Mouse (Mus musculus) frontal cortex, adult (tissue): Measurements from ENCODE around the gene Fnip2.
A peak's percentile ranks its signal among the peaks of the same experiment; 100 is the strongest.
"Not testable (repeated sequence)": the region's sequence is repeated elsewhere in the genome, so short reads cannot be mapped to it uniquely, and the experiment has no call there.

Experiments used
- ATAC-seq: cut with Nextera tagmentation; 2 replicates; pipeline ENCODE4 v1.9.2; 2017; ENCODE audit warnings: mild to moderate bottlenecking, moderate library complexity, mixed read lengths; ENCODE audit not compliant: low TSS enrichment

The Fnip2 gene

DNA sequence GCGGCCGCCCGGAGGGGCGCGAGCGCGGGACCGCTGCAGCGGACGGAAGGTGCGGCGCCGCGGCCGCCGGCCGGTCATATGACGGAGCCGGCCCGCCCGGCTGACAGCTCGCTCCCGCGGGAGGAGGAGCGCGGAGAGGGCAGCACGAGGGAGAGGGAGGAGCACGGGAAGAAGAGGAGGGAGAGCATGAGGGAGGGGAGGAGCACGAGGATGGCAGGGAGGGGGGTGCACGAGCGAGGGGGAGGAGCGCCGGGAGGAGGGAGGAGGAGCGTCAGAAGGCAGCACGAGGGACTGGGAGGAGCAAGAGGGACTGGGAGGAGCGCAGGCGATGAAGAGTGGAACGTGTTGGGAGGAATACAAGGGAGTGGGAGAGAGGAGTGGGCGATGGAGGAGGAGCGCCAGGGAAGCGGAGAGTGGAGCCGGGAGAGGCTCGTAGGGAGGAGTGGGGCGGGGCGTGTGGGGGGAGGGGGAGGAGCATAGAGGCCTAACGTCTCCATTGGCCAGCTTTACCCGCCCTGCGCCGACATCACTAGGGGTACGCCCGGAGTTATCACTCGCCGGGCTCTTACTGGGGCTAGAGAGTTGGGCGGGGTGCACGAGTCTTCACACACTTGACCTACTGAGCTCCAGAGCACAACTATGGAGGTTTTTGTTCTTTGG, at the start of gene Fnip2:
Gene Fnip2 (minus strand): TSS at position 94 of the 660 bp plus-strand sequence.
- ATAC-seq = peak; percentile 90

DNA sequence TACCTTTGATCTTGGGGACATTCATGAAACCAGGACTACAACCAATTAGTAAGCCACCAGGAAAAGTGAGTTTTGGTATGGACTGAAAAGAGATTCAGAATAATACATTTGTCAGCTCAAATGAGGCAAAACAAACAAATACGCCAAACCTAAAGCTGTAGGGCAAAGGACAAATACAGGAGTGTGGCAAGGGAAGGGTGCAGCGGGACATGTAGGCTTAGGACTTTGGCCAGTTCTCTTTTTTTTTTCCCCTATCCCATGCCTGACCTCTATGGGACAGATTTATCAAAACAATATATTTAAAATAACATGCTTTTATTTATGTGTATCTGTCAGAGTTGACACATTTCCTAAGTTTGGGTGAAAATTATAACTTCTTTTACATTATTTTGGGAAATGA, 42.3 kb upstream of the Fnip2 start:
- ATAC-seq = no peak

GRCm38 (mm10) chr3:79595468-79595867, 27.9 kb upstream of the Fnip2 start:
- ATAC-seq = no peak

- no peak for ATAC-seq
These were observed 24.3 kb upstream of the Fnip2 start for GRCm38 (mm10) chr3:79591793-79592471.

GRCm38 (mm10) chr3:79590863-79591792, 23.5 kb upstream of the Fnip2 start, which contains the start of gene Ppid:
Gene Ppid, plus strand, starts transcription at chr3:79591342.
- peak; percentile 96 for ATAC-seq

GRCm38 (mm10) chr3:79589671-79590070, 22.1 kb upstream of the Fnip2 start:
- no peak for ATAC-seq

DNA sequence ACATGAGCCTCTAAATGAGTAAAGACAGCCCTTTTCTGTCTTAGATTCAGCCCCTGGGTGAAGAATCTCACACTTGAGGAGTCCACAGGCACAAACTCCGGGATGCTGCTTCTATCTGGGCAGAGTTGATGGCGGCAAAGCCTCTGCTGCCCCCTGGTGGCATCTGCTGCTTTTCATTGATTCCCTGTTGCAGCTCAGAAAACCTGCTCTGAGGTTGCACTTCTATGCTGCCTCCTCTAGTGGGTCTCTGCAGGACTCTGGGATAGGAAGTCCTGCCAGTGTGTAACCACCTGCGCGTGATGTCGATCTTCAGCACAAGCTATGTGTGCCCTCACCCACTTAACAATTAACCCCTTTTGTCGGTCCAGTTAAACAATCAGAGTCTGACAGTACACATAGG, 19.2 kb upstream of the Fnip2 start:
- peak; percentile 92 for ATAC-seq

DNA sequence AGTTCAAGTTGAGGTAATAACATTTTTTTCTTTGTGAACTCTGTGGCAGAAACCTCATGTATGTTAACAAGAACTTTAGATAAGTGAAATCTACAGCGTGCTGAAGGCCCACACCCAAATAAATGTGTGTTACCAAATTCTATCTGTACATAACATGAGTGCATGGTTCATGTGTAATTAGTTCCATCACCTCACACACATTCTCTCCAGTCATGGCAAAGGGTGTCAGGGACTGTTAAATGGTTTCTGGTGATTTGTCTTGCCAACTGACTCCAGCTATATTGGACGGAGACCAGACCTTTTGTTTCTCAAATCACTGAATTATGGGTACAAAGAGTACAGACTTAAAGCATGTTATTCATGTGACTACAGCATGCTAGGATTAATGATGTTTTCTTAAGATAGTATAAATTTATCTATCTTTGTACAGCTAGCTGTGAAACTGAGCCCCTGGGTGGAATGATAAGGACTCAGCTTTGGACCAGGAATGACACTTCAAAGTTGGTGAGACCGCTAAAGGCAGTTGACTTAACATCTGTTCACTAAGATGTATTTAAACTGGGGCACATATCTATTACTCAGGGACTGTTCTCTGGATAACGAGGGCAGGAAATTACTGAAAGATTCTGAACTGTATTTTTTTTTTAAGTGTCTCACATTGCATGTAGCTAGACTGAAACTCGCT, 12.4 kb upstream of the Fnip2 start:
- no peak for ATAC-seq

DNA sequence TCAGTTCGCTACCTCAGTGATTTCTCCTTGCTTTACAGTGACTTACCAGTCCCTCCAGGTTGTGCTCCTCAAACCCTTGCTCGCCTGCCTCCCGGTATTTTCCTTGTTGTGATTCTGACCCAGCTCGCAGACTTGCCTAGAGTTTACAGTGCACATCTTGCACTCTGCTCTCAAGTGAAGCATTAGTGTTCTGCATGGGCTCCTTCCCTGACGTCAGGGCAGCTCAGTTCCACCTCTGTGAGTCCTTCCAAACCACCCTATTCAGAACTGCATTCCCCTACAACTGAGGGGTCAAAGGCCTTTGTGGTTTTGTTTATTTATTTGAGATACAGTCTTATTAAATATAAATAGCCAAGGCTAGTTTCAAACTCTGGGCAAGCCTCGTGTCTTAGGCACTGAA, 10.6 kb upstream of the Fnip2 start:
- no peak for ATAC-seq

DNA sequence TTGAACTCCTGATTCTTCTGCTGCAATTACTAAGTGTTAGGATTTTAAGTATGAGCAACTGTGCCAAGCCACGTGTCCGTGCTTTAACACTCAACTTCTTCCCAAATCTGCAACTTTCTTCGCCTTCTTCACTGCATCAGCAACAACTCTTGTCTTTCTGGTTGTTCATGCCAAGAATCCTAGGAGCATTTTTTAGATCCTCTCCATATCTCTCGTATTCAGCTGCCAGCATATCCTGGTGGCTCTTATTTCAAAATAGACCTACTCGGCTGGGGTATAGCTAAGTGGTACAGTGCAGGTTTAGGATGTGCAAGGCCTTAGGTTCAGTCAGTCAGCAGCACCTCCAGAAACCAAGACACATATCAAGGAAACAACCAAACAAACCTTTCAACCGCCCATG, 10.0 kb upstream of the Fnip2 start:
- ATAC-seq = peak; percentile 93

DNA sequence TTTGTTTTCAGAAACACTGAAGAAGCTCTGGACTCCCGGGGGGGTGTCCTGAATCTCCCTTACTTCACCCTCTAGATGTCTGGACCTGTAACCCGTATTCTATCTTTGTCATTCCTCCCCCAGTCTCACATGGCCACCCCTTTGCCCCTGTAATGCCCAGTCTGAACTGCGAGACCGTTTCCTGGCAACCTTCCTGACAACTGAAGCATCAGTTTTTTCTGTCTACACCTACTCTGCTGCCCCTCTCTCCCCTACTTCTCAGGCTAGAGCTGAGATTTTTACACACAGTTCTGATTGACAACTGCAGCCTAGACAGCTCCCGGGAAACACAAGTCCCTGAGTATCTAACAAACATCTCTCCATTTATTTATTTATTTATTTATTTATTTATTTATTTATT, 9.3 kb upstream of the Fnip2 start:
- no peak for ATAC-seq

- ATAC-seq = no peak
These were observed 8.8 kb upstream of the Fnip2 start for GRCm38 (mm10) chr3:79576468-79576816.

DNA sequence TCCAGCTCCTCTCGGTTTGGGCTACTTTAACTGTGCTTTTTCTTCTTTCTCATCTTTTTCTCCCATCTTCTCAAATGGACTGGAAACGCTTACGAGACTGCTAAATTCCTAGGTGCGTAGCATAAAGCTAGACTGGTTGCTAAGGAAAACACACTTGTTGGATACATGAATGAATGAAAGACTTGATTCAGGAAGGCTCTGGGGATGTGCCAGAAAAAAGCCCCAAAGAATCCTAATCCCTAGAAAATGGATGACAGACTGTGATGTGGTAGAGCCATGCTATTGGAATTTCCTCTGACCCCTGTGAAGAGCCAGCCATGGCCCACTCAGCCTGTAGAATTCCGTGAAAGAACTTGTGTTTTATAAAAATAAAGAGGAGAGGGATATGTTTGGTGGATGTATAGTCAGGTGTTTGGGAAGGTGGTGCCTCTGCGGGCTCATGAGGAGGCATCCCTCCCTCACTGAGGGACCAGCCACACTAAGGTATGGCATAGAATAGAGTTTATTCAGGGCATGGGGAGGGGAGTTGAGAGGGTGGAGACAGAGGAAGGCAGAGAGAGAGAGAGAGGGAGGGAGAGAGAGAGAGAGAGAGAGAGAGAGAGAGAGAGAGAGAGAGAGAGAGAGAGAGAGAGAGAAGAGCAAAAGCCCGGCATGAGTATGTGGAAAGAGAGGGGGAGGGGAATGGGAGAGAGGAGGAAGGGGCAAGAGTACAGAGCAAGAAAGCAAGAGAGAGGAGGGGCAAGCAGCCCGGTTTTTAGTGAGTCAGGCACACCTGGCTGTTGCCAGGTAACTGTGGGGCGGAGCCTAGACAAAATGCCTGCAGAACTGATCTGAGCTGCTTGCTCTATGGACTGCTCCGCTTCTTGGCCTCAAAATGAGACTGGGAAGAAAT, 8.2 kb upstream of the Fnip2 start:
- no peak for ATAC-seq

- ATAC-seq = no peak
These were observed 6.7 kb upstream of the Fnip2 start for GRCm38 (mm10) chr3:79574336-79574735.

GRCm38 (mm10) chr3:79573376-79573775, 5.8 kb upstream of the Fnip2 start:
- ATAC-seq = not testable (repeated sequence)

GRCm38 (mm10) chr3:79572399-79572798, 4.8 kb upstream of the Fnip2 start:
- no peak for ATAC-seq

GRCm38 (mm10) chr3:79569351-79569681, 1.7 kb upstream of the Fnip2 start:
- no peak for ATAC-seq

- no peak for ATAC-seq
These were observed 1.2 kb upstream of the Fnip2 start for GRCm38 (mm10) chr3:79568629-79569350.

DNA sequence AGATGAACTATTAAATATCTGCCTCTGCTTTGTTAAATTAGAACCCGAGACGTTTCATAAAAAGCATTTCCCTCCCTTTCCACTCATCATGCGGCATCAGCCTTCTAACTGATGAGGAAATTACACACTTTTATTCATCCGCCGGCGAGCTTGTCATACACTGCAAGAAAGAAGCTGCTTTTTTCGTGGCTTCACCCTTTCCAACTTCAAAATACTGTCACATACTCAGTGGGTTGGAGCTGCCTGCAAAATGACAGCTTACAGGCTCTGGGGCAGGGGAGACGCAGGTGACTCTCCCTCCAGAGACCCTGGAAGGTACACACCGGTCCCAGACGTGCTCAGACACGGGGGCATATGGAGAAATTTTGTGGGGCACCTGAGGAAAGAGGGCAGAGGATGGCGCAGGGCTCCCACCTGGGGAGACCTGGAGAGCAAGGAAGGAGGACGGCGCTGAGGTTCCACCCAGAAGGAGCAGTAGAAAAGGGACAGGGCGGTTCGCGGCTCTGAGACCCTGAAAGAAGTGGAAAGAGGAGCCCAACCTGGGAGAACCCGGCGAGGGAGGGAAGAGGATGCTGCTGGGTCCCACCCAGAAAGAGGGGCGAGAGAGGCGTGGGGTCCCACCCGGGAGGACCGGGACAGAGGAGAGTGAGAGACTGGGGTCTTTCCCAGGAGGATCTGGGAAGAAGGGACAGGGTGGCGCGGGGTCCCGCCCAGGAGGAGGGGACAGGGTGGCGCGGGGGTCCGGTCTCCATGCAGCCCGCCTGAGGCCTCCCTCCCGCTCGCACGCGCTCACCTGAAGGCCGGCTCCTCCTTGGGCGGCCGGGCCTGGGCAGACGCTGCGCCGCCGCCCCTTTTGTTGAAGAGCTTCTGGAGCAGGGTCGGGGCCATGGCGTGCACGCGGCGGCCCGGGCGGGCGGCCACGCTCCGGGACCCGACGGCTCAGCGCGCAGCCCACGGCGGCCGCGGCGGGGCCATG, 592 bp downstream of the Fnip2 start:
- peak; percentile 42 for ATAC-seq
